9 mouse cellular contexts compared by ENCODE assay signal in the genomic region with DNA sequence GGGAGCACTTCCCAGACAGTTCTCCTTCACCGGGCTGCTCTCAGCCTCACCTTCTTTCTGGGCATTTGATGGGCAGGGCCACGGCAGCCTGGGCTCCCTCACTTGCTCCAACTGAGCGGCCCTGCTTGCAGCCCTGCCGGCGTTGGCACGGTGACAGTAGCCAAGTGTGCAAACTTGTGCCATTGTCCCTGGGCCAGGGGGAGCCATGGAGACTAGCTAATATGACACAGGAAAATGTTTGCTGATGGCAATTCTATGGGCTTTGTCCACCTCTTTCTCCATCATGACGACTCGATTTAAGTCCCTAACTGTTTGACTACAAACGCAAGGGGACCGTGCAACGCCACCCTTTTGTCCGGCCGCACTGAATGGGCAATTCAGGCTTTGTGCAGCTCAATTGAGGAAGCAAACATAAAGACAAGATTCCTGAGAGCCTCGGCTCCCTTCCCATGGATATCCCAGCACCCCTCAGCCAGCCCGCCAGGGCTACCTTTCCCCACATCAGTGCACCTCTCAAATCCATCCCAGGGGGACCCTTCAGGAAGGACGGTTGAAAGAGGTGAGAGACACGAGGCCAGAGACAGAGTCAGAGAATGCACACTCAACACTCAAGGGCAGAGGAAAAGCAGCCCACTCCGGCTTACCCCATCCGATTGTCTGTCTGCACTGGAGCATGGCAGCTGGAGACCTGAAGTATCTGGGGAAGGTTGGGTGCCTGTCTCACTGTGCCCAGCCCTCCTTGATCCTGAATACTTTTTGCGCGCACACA. TPM values are rescaled to one million over a fixed set of nuclear protein-coding genes. Genes with fewer than 3 reads are reported as not detected.
DNase-seq lines count a peak whose midpoint lies in the region; ATAC-seq lines count a peak whose summit lies in the region.
"Had no signal": no experiment of that assay in that cellular context is flagged by ENCODE, and none has a peak within 500 bp of the region (broad histone marks: within the 10 kb centered on the region; RNA-seq: fewer than 3 reads in every experiment).

No protein-coding gene starts in this region.

- H3K36me3 ChIP-seq in forebrain, embryonic 14.5 days (ENCODE audit: control insufficient read depth, insufficient read depth, low read length): no peaks in the 10 kb centered on the region
- H3K36me3 ChIP-seq in neural tube, embryonic 15.5 days: no peaks in the 10 kb centered on the region
- H3K36me3 ChIP-seq in heart, embryonic 10.5 days: no peaks in the 10 kb centered on the region

- peak overlapping the region; percentile 45 for H3K27ac ChIP-seq in forebrain, embryonic 14.5 days (ENCODE audit: low read depth, low read length)
- H3K27ac ChIP-seq in neural tube, embryonic 15.5 days (replicated peaks): peak overlapping the region; percentile 83
- H3K27ac ChIP-seq in heart, embryonic 10.5 days: no peak overlapping the region

- peak overlapping the region; percentile 31 for H3K4me3 ChIP-seq in forebrain, embryonic 14.5 days (ENCODE audit: low read depth, low read length)
- H3K4me3 ChIP-seq in neural tube, embryonic 15.5 days (replicated peaks): no peak overlapping the region
- H3K4me3 ChIP-seq in heart, embryonic 10.5 days: no peak overlapping the region

- WGBS in forebrain, embryonic 14.5 days: 2% methylated on average over 21 of the region's 21 CpGs
- 17% methylated on average over 21 of the region's 21 CpGs for WGBS in neural tube, embryonic 15.5 days
- 70% methylated on average over 21 of the region's 21 CpGs for WGBS in heart, embryonic 10.5 days

- peaks cover 30% of the 10 kb centered on the region for H3K4me1 ChIP-seq in forebrain, embryonic 14.5 days (ENCODE audit: control insufficient read depth, insufficient read depth, low read length)
- peaks cover 41% of the 10 kb centered on the region for H3K4me1 ChIP-seq in neural tube, embryonic 15.5 days
- peaks cover 36% of the 10 kb centered on the region for H3K4me1 ChIP-seq in heart, embryonic 10.5 days

- H3K9ac ChIP-seq in forebrain, embryonic 14.5 days (ENCODE audit: low read length): peak overlapping the region; percentile 58
- no peak overlapping the region for H3K9ac ChIP-seq in neural tube, embryonic 15.5 days (replicated peaks)

- ATAC-seq in forebrain, embryonic 14.5 days: peak; percentile 79
- ATAC-seq in neural tube, embryonic 15.5 days (ENCODE audit: low FRiP score): peak; percentile 61

- no peaks in the 10 kb centered on the region for H3K9me3 ChIP-seq in forebrain, embryonic 14.5 days (replicated peaks; ENCODE audit: control insufficient read depth, low read length)
- no peaks in the 10 kb centered on the region for H3K9me3 ChIP-seq in neural tube, embryonic 15.5 days (replicated peaks)
- H3K9me3 ChIP-seq in heart, embryonic 10.5 days: no peaks in the 10 kb centered on the region

- DNase-seq in right cerebral cortex, postnatal 10 days (ENCODE audit: low spot score in 2 of 2): peak; percentile 70 to 74
- DNase-seq in right cerebral cortex, adult 18-20 months: no peak
- DNase-seq in forebrain, embryonic 14.5 days (ENCODE audit: low spot score): peak; percentile 84
- DNase-seq in lung, postnatal 10 days: peak; percentile 41
- DNase-seq in adrenal gland, adult 18-20 months (ENCODE audit: low spot score in 2 of 2): no peak
- no peak for DNase-seq in heart, embryonic 10.5 days (ENCODE audit: low spot score)
- DNase-seq: thymus, postnatal 36 days had no signal

- H3K27me3 ChIP-seq in forebrain, embryonic 14.5 days (replicated peaks; ENCODE audit: control insufficient read depth, insufficient read depth, low read length): no peaks in the 10 kb centered on the region
- peaks cover 8% of the 10 kb centered on the region; the same call in 1 of the 2 replicates for H3K27me3 ChIP-seq in neural tube, embryonic 15.5 days (replicated peaks)
- H3K27me3 ChIP-seq in heart, embryonic 10.5 days (ENCODE audit: insufficient read depth, poor library complexity, severe bottlenecking): peaks cover 54% of the 10 kb centered on the region

- H3K4me2 ChIP-seq in forebrain, embryonic 14.5 days (ENCODE audit: low read length): peak overlapping the region; percentile 65
- peak overlapping the region; percentile 58 for H3K4me2 ChIP-seq in neural tube, embryonic 15.5 days

RNA-seq across cellular contexts. Expression of gene Fam181a, which starts 3.3 kb away (rescaled TPM):
- 5.2 and 5.5 TPM in 2 replicates for polyA plus RNA-seq in forebrain, embryonic 14.5 days (2014; fragmentation: Nextera tagmentation; extraction: Ambion mirVana)
- polyA plus RNA-seq in neural tube, embryonic 15.5 days (2015; fragmentation: Nextera tagmentation; extraction: Ambion mirVana): 4.9 and 6.9 TPM in 2 replicates
- not detected for total RNA-seq in adrenal gland, adult 18-20 months (2021)
- polyA plus RNA-seq in heart, embryonic 10.5 days (2016; fragmentation: Nextera tagmentation; extraction: Ambion mirVana): not detected in 2 replicates
- total RNA-seq: liver, adult 2 months had no signal
- polyA plus RNA-seq: liver, adult 2 months had no signal

RNA-seq across cellular contexts. Expression of gene Asb2, which starts 41.7 kb away (rescaled TPM):
- polyA plus RNA-seq in forebrain, embryonic 14.5 days (2014; fragmentation: Nextera tagmentation; extraction: Ambion mirVana): 0.69 and 1.0 TPM in 2 replicates
- 2.1 and 3.3 TPM in 2 replicates for polyA plus RNA-seq in neural tube, embryonic 15.5 days (2015; fragmentation: Nextera tagmentation; extraction: Ambion mirVana)
- 1 to 10 TPM in 1 of 2 experiments, under 1 TPM in 1; 0.66 to 1.4 TPM for total RNA-seq in adrenal gland, adult 18-20 months (2021)
- 152 and 312 TPM in 2 replicates for polyA plus RNA-seq in heart, embryonic 10.5 days (2016; fragmentation: Nextera tagmentation; extraction: Ambion mirVana)

Comparison
In these comparisons a context has a peak if more than half of its experiments do, and no peak if none do; other contexts are left out.
1. DNase-seq: peak in right cerebral cortex, postnatal 10 days (2 of 2), forebrain, embryonic 14.5 days (single experiment) and lung, postnatal 10 days (single experiment); none in right cerebral cortex, adult 18-20 months (single experiment), adrenal gland, adult 18-20 months (0 of 2) and heart, embryonic 10.5 days (single experiment).
2. RNA of gene Asb2, which starts 41.7 kb away (polyA plus RNA-seq): 152 to 312 TPM in heart, embryonic 10.5 days; 2.1 to 3.3 TPM in neural tube, embryonic 15.5 days and 0.69 to 1.0 TPM in forebrain, embryonic 14.5 days; every median in the first group is over 10 times any median in the second.